Mouse (Mus musculus) CH12.LX (cell line): Measurements from ENCODE around the gene Mrpl39. TPM values are rescaled to one million over a fixed set of nuclear protein-coding genes. Genes with fewer than 3 reads are reported as not detected.

ENCODE experiments used
- DNase-seq: peaks from one replicate; pipeline ENCODE4 v3.0.0-alpha.2; 2013; ENCODE audit errors: extremely low read depth
- H3K27ac ChIP-seq: 2 replicates; pipeline ENCODE4 v1.5.1; 2012; ENCODE audit warnings: low read depth, mild to moderate bottlenecking, control low read depth, moderate library complexity; ENCODE audit not compliant: insufficient read depth
- H3K27me3 ChIP-seq: replicated peaks from 2 replicates; pipeline ENCODE3; 2012; ENCODE audit warnings: inconsistent platforms
- H3K36me3 ChIP-seq, 2 experiments: replicated peaks in 1 of 2; 2 replicates each; pipeline versions ENCODE3 to v1.6.1; 2012; ENCODE audit warnings: inconsistent platforms in 1 of 2, low read length in 1 of 2, mild to moderate bottlenecking in 1 of 2, mixed read lengths in 1 of 2, moderate library complexity in 1 of 2; ENCODE audit not compliant: control insufficient read depth in 1 of 2, insufficient read depth in 1 of 2
- H3K4me1 ChIP-seq, 2 experiments: 2 replicates each; pipeline ENCODE4 v1.6.1; 2012; ENCODE audit warnings: inconsistent platforms in 1 of 2, moderate library complexity in 1 of 2; ENCODE audit not compliant: insufficient read depth in 2 of 2, control insufficient read depth in 1 of 2
- H3K4me2 ChIP-seq: 2 replicates; pipeline ENCODE4 v1.6.1; 2012; ENCODE audit warnings: low read depth, mild to moderate bottlenecking, control low read depth; ENCODE audit not compliant: poor library complexity, insufficient read depth, severe bottlenecking
- H3K4me3 ChIP-seq, 3 experiments: fragments of 150-350 bp in 1 of 3; sonication (generic) in 1 of 3; replicated peaks in 1 of 3; 2 replicates each; pipeline versions ENCODE3 to v1.5.1; 2011 to 2012; ENCODE audit warnings: low read depth in 2 of 3, low read length in 2 of 3, mild to moderate bottlenecking in 2 of 3, moderate library complexity in 2 of 3, control low read depth in 1 of 3, improper control_type of control experiment in 1 of 3, inconsistent platforms in 1 of 3, mixed read lengths in 1 of 3; ENCODE audit not compliant: poor library complexity in 1 of 3
- H3K79me2 ChIP-seq: replicated peaks from 2 replicates; pipeline ENCODE4 v1.6.1; 2012; ENCODE audit warnings: mild to moderate bottlenecking, moderate library complexity; ENCODE audit not compliant: control insufficient read depth, poor library complexity, insufficient read depth, severe bottlenecking; ENCODE audit errors: extremely low read depth
- H3K9ac ChIP-seq: 2 replicates; pipeline ENCODE4 v1.6.1; 2012; ENCODE audit warnings: low read depth, mild to moderate bottlenecking, control low read depth, moderate library complexity; ENCODE audit not compliant: insufficient read depth
- H3K9me3 ChIP-seq: replicated peaks from 2 replicates; pipeline ENCODE3; 2012; ENCODE audit warnings: low read length, inconsistent platforms, mixed read lengths
- BHLHE40 ChIP-seq: IDR thresholded peaks from 2 replicates; pipeline ENCODE4 v1.6.1; 2011; ENCODE audit warnings: mild to moderate bottlenecking, low read depth, low read length, improper control_type of control experiment
- CHD1 ChIP-seq: IDR thresholded peaks from 2 replicates; pipeline ENCODE4 v1.6.1; 2012; ENCODE audit warnings: low read depth, low read length, improper control_type of control experiment, inconsistent platforms
- CHD2 ChIP-seq: IDR thresholded peaks from 2 replicates; pipeline ENCODE4 v1.6.1; 2011; ENCODE audit warnings: low read length, improper control_type of control experiment
- E2F4 ChIP-seq: IDR thresholded peaks from 2 replicates; pipeline ENCODE4 v1.6.1; 2011; ENCODE audit warnings: low read depth, low read length, improper control_type of control experiment; ENCODE audit not compliant: insufficient replicate concordance
- ELF1 ChIP-seq: IDR thresholded peaks from 2 replicates; pipeline ENCODE4 v1.6.1; 2014; ENCODE audit warnings: low read depth, mild to moderate bottlenecking, inconsistent platforms, low read length, improper control_type of control experiment
- EP300 ChIP-seq: IDR thresholded peaks from 2 replicates; pipeline ENCODE4 v1.6.1; 2011; ENCODE audit warnings: low read length, improper control_type of control experiment
- ETS1 ChIP-seq: conservative IDR thresholded peaks from 2 replicates; pipeline ENCODE4 v1.6.1; 2012; ENCODE audit warnings: low read depth, mild to moderate bottlenecking, inconsistent platforms, low read length, improper control_type of control experiment, moderate library complexity
- GABPA ChIP-seq: IDR thresholded peaks from 2 replicates; pipeline ENCODE4 v1.6.1; 2012; ENCODE audit warnings: low read depth, low read length, improper control_type of control experiment, inconsistent platforms; ENCODE audit not compliant: insufficient replicate concordance
- HCFC1 ChIP-seq: IDR thresholded peaks from 2 replicates; pipeline ENCODE4 v1.6.1; 2012; ENCODE audit warnings: low read depth, mild to moderate bottlenecking, inconsistent platforms, low read length, improper control_type of control experiment
- IRF4 ChIP-seq: IDR thresholded peaks from 2 replicates; pipeline ENCODE4 v1.6.1; 2014; ENCODE audit warnings: low read depth, mild to moderate bottlenecking, inconsistent platforms, low read length, improper control_type of control experiment
- JUN ChIP-seq: IDR thresholded peaks from 2 replicates; pipeline ENCODE4 v1.6.1; 2011; ENCODE audit warnings: low read depth, mild to moderate bottlenecking, low read length, improper control_type of control experiment, moderate library complexity; ENCODE audit not compliant: insufficient read depth
- JUND ChIP-seq: conservative IDR thresholded peaks from 2 replicates; pipeline ENCODE4 v1.6.1; 2011; ENCODE audit warnings: low read depth, low read length, improper control_type of control experiment
- KAT2A ChIP-seq: IDR thresholded peaks from 2 replicates; pipeline ENCODE4 v1.6.1; 2012; ENCODE audit warnings: low read length, improper control_type of control experiment, inconsistent platforms; ENCODE audit not compliant: insufficient replicate concordance
- MAFK ChIP-seq: IDR thresholded peaks from 2 replicates; pipeline ENCODE4 v1.6.1; 2011; ENCODE audit warnings: low read length, improper control_type of control experiment; ENCODE audit not compliant: insufficient replicate concordance
- MAX ChIP-seq: IDR thresholded peaks from 2 replicates; pipeline ENCODE4 v1.6.1; 2011; ENCODE audit warnings: low read length, improper control_type of control experiment
- MAZ ChIP-seq: IDR thresholded peaks from 2 replicates; pipeline ENCODE4 v1.6.1; 2012; ENCODE audit warnings: low read depth, mild to moderate bottlenecking, inconsistent platforms, low read length, improper control_type of control experiment, moderate library complexity
- MEF2A ChIP-seq: IDR thresholded peaks from 2 replicates; pipeline ENCODE4 v1.6.1; 2014; ENCODE audit warnings: low read depth, mild to moderate bottlenecking, inconsistent platforms, low read length, improper control_type of control experiment, borderline replicate concordance
- MXI1 ChIP-seq: IDR thresholded peaks from 2 replicates; pipeline ENCODE4 v1.6.1; 2011; ENCODE audit warnings: mild to moderate bottlenecking, low read depth, low read length, improper control_type of control experiment
- MYC ChIP-seq: IDR thresholded peaks from 2 replicates; pipeline ENCODE4 v1.6.1; 2011; ENCODE audit warnings: low read depth, mild to moderate bottlenecking, improper control_type of control experiment, low read length
- NELFE ChIP-seq: IDR thresholded peaks from 2 replicates; pipeline ENCODE4 v1.6.1; 2011; ENCODE audit warnings: low read depth, low read length, improper control_type of control experiment
- NRF1 ChIP-seq: IDR thresholded peaks from 2 replicates; pipeline ENCODE4 v1.6.1; 2014; ENCODE audit warnings: low read depth, mild to moderate bottlenecking, inconsistent platforms, low read length, improper control_type of control experiment, moderate library complexity
- PAX5 ChIP-seq: IDR thresholded peaks from 2 replicates; pipeline ENCODE4 v1.6.1; 2012; ENCODE audit warnings: low read length, inconsistent platforms, mixed read lengths
- POLR2A ChIP-seq: IDR thresholded peaks from 2 replicates; pipeline ENCODE4 v1.6.1; 2011; ENCODE audit warnings: low read depth, mild to moderate bottlenecking, improper control_type of control experiment, low read length
- POLR2AphosphoS2 ChIP-seq: IDR thresholded peaks from 2 replicates; pipeline ENCODE4 v1.6.1; 2011; ENCODE audit warnings: low read depth, low read length, improper control_type of control experiment
- RAD21 ChIP-seq: IDR thresholded peaks from 2 replicates; pipeline ENCODE4 v1.6.1; 2011; ENCODE audit warnings: low read depth, mild to moderate bottlenecking, low read length, improper control_type of control experiment, moderate library complexity
- RCOR1 ChIP-seq: conservative IDR thresholded peaks from 2 replicates; pipeline ENCODE4 v1.6.1; 2012; ENCODE audit warnings: low read depth, mild to moderate bottlenecking, inconsistent platforms, low read length, improper control_type of control experiment
- SIN3A ChIP-seq: IDR thresholded peaks from 2 replicates; pipeline ENCODE4 v1.6.1; 2012; ENCODE audit warnings: low read length, improper control_type of control experiment, inconsistent platforms
- SMC3 ChIP-seq: IDR thresholded peaks from 2 replicates; pipeline ENCODE4 v1.6.1; 2011; ENCODE audit warnings: low read depth, low read length, improper control_type of control experiment
- TBP ChIP-seq: conservative IDR thresholded peaks from 2 replicates; pipeline ENCODE4 v1.6.1; 2011; ENCODE audit warnings: low read depth, low read length, improper control_type of control experiment
- TCF12 ChIP-seq: IDR thresholded peaks from 2 replicates; pipeline ENCODE4 v1.6.1; 2014; ENCODE audit warnings: low read depth, mild to moderate bottlenecking, inconsistent platforms, low read length, improper control_type of control experiment
- UBTF ChIP-seq: IDR thresholded peaks from 2 replicates; pipeline ENCODE4 v1.6.1; 2012; ENCODE audit warnings: low read depth, mild to moderate bottlenecking, inconsistent platforms, low read length, improper control_type of control experiment, moderate library complexity
- USF1 ChIP-seq: IDR thresholded peaks from 2 replicates; pipeline ENCODE4 v1.6.1; 2014; ENCODE audit warnings: low read depth, mild to moderate bottlenecking, inconsistent platforms, low read length, improper control_type of control experiment
- USF2 ChIP-seq: conservative IDR thresholded peaks from 2 replicates; pipeline ENCODE4 v1.6.1; 2011; ENCODE audit warnings: low read depth, low read length, improper control_type of control experiment
- ZKSCAN1 ChIP-seq: IDR thresholded peaks from 2 replicates; pipeline ENCODE4 v1.6.1; 2012; ENCODE audit warnings: low read depth, inconsistent platforms, low read length, improper control_type of control experiment, borderline replicate concordance
- ZMIZ1 ChIP-seq: IDR thresholded peaks from 2 replicates; pipeline ENCODE4 v1.6.1; 2012; ENCODE audit warnings: low read depth, mild to moderate bottlenecking, inconsistent platforms, low read length, improper control_type of control experiment
- ZNF384 ChIP-seq: IDR thresholded peaks from 2 replicates; pipeline ENCODE4 v1.6.1; 2012; ENCODE audit warnings: low read depth, low read length, improper control_type of control experiment, inconsistent platforms
- dilution Hi-C: fragments of 300-500 bp; cut with MboI; formaldehyde crosslinking; loops from 2 replicates; pipeline ENCODE4 v1.14.3; 2020; ENCODE audit warnings: low sequenced_read_pairs; ENCODE audit not compliant: extremely low pct_unique_long_range_greater_than_20kb, extremely low pct_ligation_motif_present
- in situ Hi-C: fragments of 300-500 bp; cut with MboI; formaldehyde crosslinking; loops from 3 replicates; pipeline ENCODE4 v1.14.3; 2019; ENCODE audit warnings: low sequenced_read_pairs, low pct_ligation_motif_present, low pct_unique_long_range_greater_than_20kb, mixed read lengths
- polyA plus RNA-seq: library from polyadenylated mRNA; unstranded; fragments of >175 nt; gene quantifications from 2 replicates; pipeline ENCODE4 v1.2.1, GENCODE M21; 2012; ENCODE audit warnings: low read depth; ENCODE audit not compliant: insufficient read length
- total RNA-seq, 2 experiments: library from RNA; depleted of rRNA; stranded (reverse); fragments of 300-350 nt in 1 of 2; fragments of >200 nt in 1 of 2; gene quantifications; 2 replicates each; pipeline ENCODE4 v1.2.3; 2012 to 2014

The Mrpl39 gene
- total RNA-seq (2012; rRNA removed) (123 and 128 TPM in 2 replicates), total RNA-seq (2014; rRNA removed) (110 and 112 TPM in 2 replicates), polyA plus RNA-seq (97.4 and 102 TPM in 2 replicates)

DNA sequence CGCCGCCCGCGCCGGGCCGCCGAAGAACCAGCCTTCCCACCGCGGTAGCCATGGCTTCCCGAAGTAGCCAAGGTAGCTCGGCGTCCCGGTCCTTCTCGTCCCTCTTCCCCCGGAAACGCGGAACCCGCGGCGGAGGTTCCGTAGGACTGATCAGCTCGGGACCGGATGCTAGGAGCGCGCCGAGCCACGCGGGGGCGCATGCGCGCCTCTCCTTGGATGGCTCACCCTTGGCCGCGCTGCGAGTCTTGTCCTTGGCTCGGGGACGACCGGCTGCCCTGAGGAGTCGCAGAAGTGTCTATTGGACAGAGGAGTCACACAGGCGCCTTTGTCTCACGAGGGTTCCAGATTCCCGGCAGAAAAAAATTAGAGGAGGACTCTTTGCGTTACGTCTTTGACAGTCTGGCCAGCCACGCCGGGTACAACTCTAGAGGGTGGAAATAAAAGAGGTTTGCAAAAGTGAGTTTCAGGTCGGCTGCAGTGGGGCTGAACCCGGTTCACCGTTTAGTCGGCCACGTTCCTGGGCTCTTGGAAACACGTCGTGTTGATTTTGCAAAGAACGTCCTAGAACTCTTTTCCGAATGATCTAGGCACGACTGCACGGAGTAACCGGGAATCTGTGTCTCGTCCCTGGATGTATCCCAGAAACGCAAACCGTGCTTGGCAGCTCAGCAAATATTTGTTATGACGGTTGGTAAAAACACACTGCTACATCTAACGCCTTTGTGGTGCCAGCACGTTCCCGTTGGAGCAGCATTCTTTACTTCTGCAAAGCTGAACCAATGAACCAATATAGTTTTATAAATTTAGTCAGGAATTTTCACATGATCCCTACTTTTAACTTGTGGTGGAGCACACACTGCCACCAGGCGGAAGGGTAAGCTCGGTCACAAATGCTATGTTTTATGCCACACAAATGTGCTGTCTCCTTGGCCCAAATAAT lies at the start of gene Mrpl39:
Gene Mrpl39, minus strand, starts transcription at position 577 of the 940 bp plus-strand sequence.
- Histone ChIP-seq H3K36me3 (peaks cover 22 to 33% of the 10 kb centered on the region in 2 experiments), H3K9me3 (no peaks in the 10 kb centered on the region), H3K9ac (peak within 1 kb of the TSS; percentile 78), H3K27ac (no peak within 1 kb of the TSS), H3K79me2 (peaks cover 16% of the 10 kb centered on the region), H3K4me1 (peaks cover 7 to 25% of the 10 kb centered on the region in 2 experiments), H3K27me3 (no peaks in the 10 kb centered on the region), H3K4me2 (peak within 1 kb of the TSS; percentile 100), H3K4me3 (peak within 1 kb of the TSS; percentile 68 to 98 (median 86))
- dilution Hi-C loops, result no loop called here
- in situ Hi-C loops, result loop anchor here (10.0 kb wide), 1 partner anchor 99 kb away; the partner anchor contains the start of genes Atp5j and Gabpa
- peak; percentile 98 for DNase-seq
- no peak for TF ChIP-seq JUN
- TF ChIP-seq MEF2A, result peak; percentile 95
- TF ChIP-seq EP300, result no peak
- TF ChIP-seq CHD1, result peak; percentile 95; the same call in 1 of the 2 replicates
- peak; percentile 81; the same call in 1 of the 2 replicates for TF ChIP-seq GABPA
- TF ChIP-seq E2F4, result peak; percentile 74; the same call in 1 of the 2 replicates
- TF ChIP-seq MAZ, result peak; percentile 78
- TF ChIP-seq CHD2, result peak; percentile 87
- TF ChIP-seq POLR2AphosphoS2, result peak; percentile 93
- peak; percentile 64; the same call in 1 of the 2 replicates for TF ChIP-seq MAFK
- TF ChIP-seq IRF4, result peak; percentile 96
- no peak for TF ChIP-seq USF2
- peak; percentile 92 for TF ChIP-seq SMC3
- peak; percentile 98 for TF ChIP-seq HCFC1
- peak; percentile 95 for TF ChIP-seq ELF1
- peak; percentile 67 for TF ChIP-seq ETS1
- TF ChIP-seq POLR2A, result peak; percentile 92
- TF ChIP-seq MXI1, result peak; percentile 96
- peak; percentile 84 for TF ChIP-seq RAD21
- TF ChIP-seq ZMIZ1, result peak; percentile 87
- TF ChIP-seq PAX5, result no peak
- TF ChIP-seq NELFE, result peak; percentile 94
- peak; percentile 99 for TF ChIP-seq SIN3A
- TF ChIP-seq UBTF, result peak; percentile 95
- TF ChIP-seq RCOR1, result peak; percentile 97
- TF ChIP-seq USF1, result peak; percentile 39
- peak; percentile 92 for TF ChIP-seq NRF1
- TF ChIP-seq MAX, result peak; percentile 89
- TF ChIP-seq TCF12, result peak; percentile 99
- peak; percentile 22; the same call in 1 of the 2 replicates for TF ChIP-seq ZKSCAN1
- TF ChIP-seq KAT2A, result peak; percentile 93
- TF ChIP-seq ZNF384, result peak; percentile 78
- peak; percentile 88 for TF ChIP-seq TBP
- TF ChIP-seq MYC, result peak; percentile 40; the same call in 1 of the 2 replicates
- peak; percentile 58 for TF ChIP-seq JUND
- peak; percentile 64 for TF ChIP-seq BHLHE40
